Mouse (Mus musculus): ENCODE results near the gene Dusp7. TPM values are rescaled to one million over a fixed set of nuclear protein-coding genes. Genes with fewer than 3 reads are reported as not detected.

Dusp7 gene
- 8.9 TPM for polyA plus RNA-seq (2012; fragmentation: generic; extraction: Trizol)

GRCm38 (mm10) chr9:106368112-106368717 lies at the start of gene Dusp7:
TSS of gene Dusp7 (plus strand) at chr9:106368632.
- H3ac ChIP-seq (ENCODE audit: control insufficient read depth, insufficient read length) = peak within 1 kb of the TSS; percentile 68
- H3K36me3 ChIP-seq (ENCODE audit: control insufficient read depth, insufficient read depth) = no peaks in the 10 kb centered on the region
- TF ChIP-seq MYOD1 (IDR thresholded peaks at IDR 0.05; ENCODE audit: control insufficient read depth in 1 of 3, insufficient read length in 2 of 3, low read depth in 2 of 3) (peak in 1 of 3 experiments; percentile 39), SRF (IDR thresholded peaks at IDR 0.05; ENCODE audit: control insufficient read depth, insufficient read length, low read depth) (no peak), POLR2AphosphoS2 (IDR thresholded peaks at IDR 0.05; ENCODE audit: insufficient read length, low read depth) (peak; percentile 36), POLR2A (IDR thresholded peaks at IDR 0.05; ENCODE audit: insufficient read length, low read depth) (peak; percentile 68), MAX (IDR thresholded peaks at IDR 0.05; ENCODE audit: low read depth) (no peak), MYOG (IDR thresholded peaks at IDR 0.05; ENCODE audit: control insufficient read depth in 1 of 3, insufficient read depth in 1 of 3, insufficient read length in 2 of 3, low read depth in 2 of 3) (peak in 1 of 3 experiments; percentile 18), E2F4 (IDR thresholded peaks at IDR 0.05; ENCODE audit: insufficient read depth) (peak; percentile 26)
- peak within 1 kb of the TSS; percentile 78 for H3K4me3 ChIP-seq
- no peaks in the 10 kb centered on the region for H3K27me3 ChIP-seq (ENCODE audit: control insufficient read depth, insufficient read depth, insufficient read length)
- H3K4me2 ChIP-seq (ENCODE audit: low read depth) = peak within 1 kb of the TSS; percentile 89
- H3K79me2 ChIP-seq (ENCODE audit: control insufficient read depth, insufficient read depth) = peaks cover 32% of the 10 kb centered on the region

DNA sequence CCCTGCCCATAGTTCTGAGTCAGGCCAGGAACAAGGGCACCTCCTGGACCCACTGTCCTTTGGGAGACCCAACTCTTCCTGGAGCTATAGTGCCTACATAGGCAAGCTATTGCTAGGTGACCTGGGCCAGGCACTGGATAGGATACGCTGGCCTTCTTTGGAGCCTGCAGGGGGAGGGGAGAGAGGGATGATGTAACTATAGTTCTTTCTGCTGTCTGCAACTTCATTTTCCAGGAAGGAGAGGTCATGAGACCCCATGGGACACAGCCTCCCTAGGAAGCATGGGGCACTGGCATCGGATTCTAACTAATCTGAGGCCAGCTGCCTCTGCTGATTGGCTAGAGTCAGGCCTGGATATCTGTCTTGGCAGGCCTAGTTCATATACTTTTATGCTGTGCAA lies 49.3 kb upstream of the Dusp7 start:
- no peak for TF ChIP-seq MYOD1 (IDR thresholded peaks at IDR 0.05; ENCODE audit: control insufficient read depth in 1 of 3, insufficient read length in 2 of 3, low read depth in 2 of 3)
- no peak for TF ChIP-seq REST (IDR thresholded peaks at IDR 0.05; ENCODE audit: insufficient read depth, insufficient read length)
- TF ChIP-seq SRF (IDR thresholded peaks at IDR 0.05; ENCODE audit: control insufficient read depth, insufficient read length, low read depth) = no peak
- no peak for TF ChIP-seq TCF3 (IDR thresholded peaks at IDR 0.05; ENCODE audit: insufficient read length, low read depth)
- no peak for TF ChIP-seq POLR2AphosphoS2 (IDR thresholded peaks at IDR 0.05; ENCODE audit: insufficient read length, low read depth)
- Histone ChIP-seq H3K27me3 (ENCODE audit: control insufficient read depth, insufficient read depth, insufficient read length) (no peaks in the 10 kb centered on the region), H3ac (ENCODE audit: control insufficient read depth, insufficient read length) (no peak overlapping the region), H3K36me3 (ENCODE audit: control insufficient read depth, insufficient read depth) (no peaks in the 10 kb centered on the region), H3K79me2 (ENCODE audit: control insufficient read depth, insufficient read depth) (no peaks in the 10 kb centered on the region), H3K4me3 (no peak overlapping the region), H3K4me2 (ENCODE audit: low read depth) (no peak overlapping the region)

DNA sequence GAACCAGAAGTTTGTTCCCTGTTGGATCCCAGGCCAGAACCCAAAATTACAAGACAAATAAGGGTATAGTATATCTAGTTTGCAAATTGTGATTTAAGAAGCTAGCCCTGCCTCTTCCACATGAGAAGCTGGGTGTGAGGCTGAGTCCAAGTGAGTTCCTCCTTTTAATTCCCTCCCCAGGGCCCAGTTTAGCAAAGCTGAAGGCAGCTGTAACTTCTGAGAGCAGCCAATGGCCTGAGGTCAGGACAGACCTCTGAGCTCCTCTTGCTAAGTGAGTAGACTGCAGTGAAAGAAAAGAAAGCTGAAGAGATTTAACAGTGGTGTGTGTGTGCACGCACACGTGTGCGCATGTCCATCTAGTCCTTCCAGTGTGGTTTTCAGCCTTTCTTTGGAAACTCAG lies 45.9 kb upstream of the Dusp7 start:
- Histone ChIP-seq H3K36me3 (ENCODE audit: control insufficient read depth, insufficient read depth) (no peaks in the 10 kb centered on the region), H3K79me2 (ENCODE audit: control insufficient read depth, insufficient read depth) (no peaks in the 10 kb centered on the region), H3ac (ENCODE audit: control insufficient read depth, insufficient read length) (no peak overlapping the region), H3K4me2 (ENCODE audit: low read depth) (no peak overlapping the region), H3K4me3 (no peak overlapping the region), H3K27me3 (ENCODE audit: control insufficient read depth, insufficient read depth, insufficient read length) (no peaks in the 10 kb centered on the region)
- no peak for TF ChIP-seq CEBPB (IDR thresholded peaks at IDR 0.05; ENCODE audit: insufficient read depth, poor library complexity, severe bottlenecking)
- TF ChIP-seq MYOD1 (IDR thresholded peaks at IDR 0.05; ENCODE audit: control insufficient read depth in 1 of 3, insufficient read length in 2 of 3, low read depth in 2 of 3) = no peak
- no peak for TF ChIP-seq E2F4 (IDR thresholded peaks at IDR 0.05; ENCODE audit: insufficient read depth)
- TF ChIP-seq MYOG (IDR thresholded peaks at IDR 0.05; ENCODE audit: control insufficient read depth in 1 of 3, insufficient read depth in 1 of 3, insufficient read length in 2 of 3, low read depth in 2 of 3) = no peak
- TF ChIP-seq TCF3 (IDR thresholded peaks at IDR 0.05; ENCODE audit: insufficient read length, low read depth) = no peak
- TF ChIP-seq REST (IDR thresholded peaks at IDR 0.05; ENCODE audit: insufficient read depth, insufficient read length) = no peak
- no peak for TF ChIP-seq MAX (IDR thresholded peaks at IDR 0.05; ENCODE audit: low read depth)
- TF ChIP-seq SRF (IDR thresholded peaks at IDR 0.05; ENCODE audit: control insufficient read depth, insufficient read length, low read depth) = no peak
- no peak for TF ChIP-seq USF1 (IDR thresholded peaks at IDR 0.05; ENCODE audit: low read depth)
- TF ChIP-seq TCF12 (IDR thresholded peaks at IDR 0.05; ENCODE audit: insufficient read depth, poor library complexity, severe bottlenecking) = no peak
- TF ChIP-seq POLR2A (IDR thresholded peaks at IDR 0.05; ENCODE audit: insufficient read length, low read depth) = no peak
- TF ChIP-seq POLR2AphosphoS2 (IDR thresholded peaks at IDR 0.05; ENCODE audit: insufficient read length, low read depth) = no peak

DNA sequence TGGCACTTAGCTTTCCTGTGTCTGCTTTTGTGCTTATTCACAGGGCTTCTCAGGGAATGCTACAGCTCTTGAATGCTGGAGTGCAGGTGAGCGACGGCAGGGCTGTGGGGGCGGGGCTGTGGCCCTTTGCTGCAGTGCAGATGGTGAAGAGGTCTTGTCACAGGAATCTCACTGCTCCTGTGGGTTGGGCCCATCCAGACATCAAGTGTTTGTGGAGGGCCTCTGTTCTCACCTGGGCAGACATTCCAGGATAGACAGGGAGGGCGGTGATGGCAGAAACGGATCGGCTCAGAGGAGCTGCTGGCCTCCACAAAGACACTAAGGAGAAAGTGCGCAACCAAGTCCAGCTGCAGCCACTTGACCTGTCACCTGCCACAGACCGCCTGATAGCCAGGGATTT lies 42.2 kb upstream of the Dusp7 start:
- no peaks in the 10 kb centered on the region for H3K27me3 ChIP-seq (ENCODE audit: control insufficient read depth, insufficient read depth, insufficient read length)
- no peak for TF ChIP-seq TCF3 (IDR thresholded peaks at IDR 0.05; ENCODE audit: insufficient read length, low read depth)
- no peak for TF ChIP-seq SRF (IDR thresholded peaks at IDR 0.05; ENCODE audit: control insufficient read depth, insufficient read length, low read depth)
- TF ChIP-seq POLR2A (IDR thresholded peaks at IDR 0.05; ENCODE audit: insufficient read length, low read depth) = no peak
- TF ChIP-seq REST (IDR thresholded peaks at IDR 0.05; ENCODE audit: insufficient read depth, insufficient read length) = no peak
- no peaks in the 10 kb centered on the region for H3K79me2 ChIP-seq (ENCODE audit: control insufficient read depth, insufficient read depth)
- no peak overlapping the region for H3ac ChIP-seq (ENCODE audit: control insufficient read depth, insufficient read length)
- H3K36me3 ChIP-seq (ENCODE audit: control insufficient read depth, insufficient read depth) = no peaks in the 10 kb centered on the region
- no peak overlapping the region for H3K4me2 ChIP-seq (ENCODE audit: low read depth)
- no peak overlapping the region for H3K4me3 ChIP-seq

DNA sequence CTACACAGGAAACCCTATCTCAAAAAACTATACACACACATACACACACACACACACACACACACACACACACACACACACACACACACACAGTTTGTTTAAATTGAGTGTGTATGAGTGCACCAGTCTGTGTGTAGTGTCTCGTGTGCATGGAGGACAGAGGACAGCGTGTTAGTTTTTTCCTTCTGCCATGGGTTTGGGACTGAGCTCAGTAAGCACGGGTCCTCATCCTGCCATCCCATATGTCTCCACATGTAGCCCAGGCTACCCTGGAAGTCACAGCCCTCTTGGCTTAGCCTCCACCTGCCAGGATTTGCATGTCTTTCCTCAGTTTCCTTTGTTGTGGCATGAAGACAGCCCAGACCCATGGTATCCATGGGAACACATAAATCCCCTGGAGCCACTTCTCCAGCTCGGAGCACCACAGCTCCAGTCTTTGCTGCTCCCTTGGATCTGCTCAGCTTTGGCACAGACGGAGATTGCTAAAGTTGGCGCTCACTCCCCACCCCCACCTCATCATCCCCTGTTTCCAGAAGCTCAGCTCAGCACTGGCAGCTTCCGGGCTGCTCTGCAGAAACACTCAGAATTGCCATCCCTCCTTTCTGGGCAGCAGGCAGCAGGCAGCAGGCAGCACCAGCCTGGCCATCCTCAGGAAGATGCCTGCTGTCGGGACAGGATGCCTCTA lies 41.2 kb upstream of the Dusp7 start:
- Histone ChIP-seq H3ac (ENCODE audit: control insufficient read depth, insufficient read length) (no peak overlapping the region), H3K36me3 (ENCODE audit: control insufficient read depth, insufficient read depth) (no peaks in the 10 kb centered on the region), H3K4me3 (no peak overlapping the region), H3K4me2 (ENCODE audit: low read depth) (no peak overlapping the region), H3K27me3 (ENCODE audit: control insufficient read depth, insufficient read depth, insufficient read length) (no peaks in the 10 kb centered on the region), H3K79me2 (ENCODE audit: control insufficient read depth, insufficient read depth) (no peaks in the 10 kb centered on the region)
- TF ChIP-seq POLR2A (IDR thresholded peaks at IDR 0.05; ENCODE audit: insufficient read length, low read depth) = no peak
- TF ChIP-seq POLR2AphosphoS2 (IDR thresholded peaks at IDR 0.05; ENCODE audit: insufficient read length, low read depth) = no peak
- TF ChIP-seq MYOD1 (IDR thresholded peaks at IDR 0.05; ENCODE audit: control insufficient read depth in 1 of 3, insufficient read length in 2 of 3, low read depth in 2 of 3) = no peak

Measured in myocyte (in vitro differentiated cells).